Mouse (Mus musculus) limb, embryonic 10.5 days (tissue): ENCODE data around the gene Fam129a. TPM values are rescaled to one million over a fixed set of nuclear protein-coding genes. Genes with fewer than 3 reads are reported as not detected.
A peak's percentile ranks its signal among the peaks of the same experiment; 100 is the strongest.

Source experiments
- DNase-seq: peaks from one replicate; pipeline ENCODE4 v3.0.0-alpha.2; 2017; ENCODE audit warnings: low spot score
- H3K27ac ChIP-seq: fragments of 300-500 bp; sonication (generic); 2 replicates; pipeline ENCODE4 v1.5.1; 2016; ENCODE audit warnings: mild to moderate bottlenecking
- H3K27me3 ChIP-seq: fragments of 300-500 bp; sonication (generic); 2 replicates; pipeline ENCODE4 v1.6.1; 2016; ENCODE audit warnings: low read depth, mild to moderate bottlenecking; ENCODE audit not compliant: poor library complexity, severe bottlenecking
- H3K36me3 ChIP-seq: fragments of 300-500 bp; sonication (generic); 2 replicates; pipeline ENCODE4 v1.6.1; 2016; ENCODE audit warnings: mild to moderate bottlenecking, moderate library complexity
- H3K4me1 ChIP-seq: fragments of 300-500 bp; sonication (generic); 2 replicates; pipeline ENCODE4 v1.6.1; 2016
- H3K4me3 ChIP-seq: fragments of 300-500 bp; sonication (generic); 2 replicates; pipeline ENCODE4 v1.5.1; 2016; ENCODE audit warnings: mild to moderate bottlenecking, moderate library complexity
- H3K9me3 ChIP-seq: fragments of 300-500 bp; sonication (generic); replicated peaks from 2 replicates; pipeline ENCODE4 v1.6.1; 2016; ENCODE audit warnings: mild to moderate bottlenecking
- WGBS: fragments of 180-500 bp; shearing (Covaris S2); methylation state at CpG from one replicate; pipeline ENCODE4 v1.1.7; 2016; 5-methylcytosine and 5-hydroxymethylcytosine counted together
- polyA plus RNA-seq: library from polyadenylated mRNA; unstranded; fragments of >200 nt; fragmentation: Nextera tagmentation; extraction: Ambion mirVana; gene quantifications from 2 replicates; pipeline ENCODE4 v1.2.1, GENCODE M21; 2016

Fam129a gene
- polyA plus RNA-seq, 1 experiment from 2014 or later: 0.90 TPM

DNA sequence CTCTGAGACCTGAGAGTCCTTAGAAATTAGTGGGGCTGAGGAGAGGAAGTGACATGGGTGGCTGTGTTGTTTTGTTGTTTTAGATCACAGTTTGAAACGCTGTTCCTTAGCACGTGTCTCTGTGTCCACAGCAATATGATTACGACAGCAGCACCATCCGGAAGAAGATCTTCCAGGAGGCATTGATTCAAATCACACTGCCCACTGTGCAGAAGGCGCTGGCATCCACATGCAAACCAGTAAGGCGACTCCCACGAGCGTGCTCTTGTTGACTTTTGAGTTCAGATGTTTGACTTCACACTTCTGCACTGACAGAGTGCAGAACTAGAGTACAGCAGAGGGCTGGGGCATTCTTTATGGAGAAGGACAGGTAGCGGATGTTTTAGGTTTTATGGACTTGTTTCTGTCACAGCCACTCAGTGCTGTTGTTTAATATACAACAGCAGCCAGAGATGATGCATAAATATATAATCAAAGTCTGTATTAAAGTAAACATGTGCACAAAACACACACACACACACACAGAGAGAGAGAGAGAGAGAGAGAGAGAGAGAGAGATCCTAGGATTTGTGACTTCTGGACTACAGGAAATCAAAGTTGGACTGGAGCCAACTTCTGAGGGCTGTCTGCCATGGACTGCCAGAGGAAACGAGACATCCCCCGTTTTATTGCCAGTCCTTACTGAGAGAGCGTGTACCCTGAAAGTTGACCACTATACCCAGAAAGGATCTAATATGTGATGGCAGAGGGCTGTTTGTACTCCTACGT, 138.2 kb downstream of the Fam129a start:
- 0 out of 2 replicates have a peak, but pooled peaks cover 8% of the 10 kb centered on the region for H3K27me3 ChIP-seq
- no peak overlapping the region for H3K4me3 ChIP-seq
- H3K27ac ChIP-seq: 0 out of 2 replicates have a peak overlapping the region, but pooled peaks have one; percentile 32
- DNase-seq: no peak
- peaks cover 11% of the 10 kb centered on the region; the same call in 1 of the 2 replicates for H3K4me1 ChIP-seq
- WGBS: 69% methylated on average over 13 of the region's 13 CpGs
- H3K36me3 ChIP-seq: no peaks in the 10 kb centered on the region
- H3K9me3 ChIP-seq: no peaks in the 10 kb centered on the region

GRCm38 (mm10) chr1:151709734-151710022, 138.7 kb downstream of the Fam129a start:
- Histone ChIP-seq H3K27ac (0 out of 2 replicates have a peak overlapping the region, but pooled peaks have one; percentile 32), H3K4me3 (no peak overlapping the region), H3K4me1 (peaks cover 11% of the 10 kb centered on the region; the same call in 1 of the 2 replicates), H3K36me3 (no peaks in the 10 kb centered on the region), H3K9me3 (no peaks in the 10 kb centered on the region), H3K27me3 (0 out of 2 replicates have a peak, but pooled peaks cover 8% of the 10 kb centered on the region)
- 68% methylated on average over 2 of the region's 2 CpGs for WGBS
- DNase-seq: no peak

- DNase-seq: no peak
- Histone ChIP-seq H3K27ac (no peak overlapping the region), H3K4me3 (no peak overlapping the region), H3K36me3 (no peaks in the 10 kb centered on the region), H3K9me3 (no peaks in the 10 kb centered on the region), H3K27me3 (0 out of 2 replicates have a peak, but pooled peaks cover 8% of the 10 kb centered on the region), H3K4me1 (peaks cover 11% of the 10 kb centered on the region; the same call in 1 of the 2 replicates)
- WGBS: 59% methylated on average over 5 of the region's 5 CpGs
Observed at GRCm38 (mm10) chr1:151710424-151711055, 139.6 kb downstream of the Fam129a start.

GRCm38 (mm10) chr1:151711062-151711461, 140.1 kb downstream of the Fam129a start:
- no peak for DNase-seq
- WGBS: 74% methylated on average over 7 of the region's 7 CpGs
- no peaks in the 10 kb centered on the region for H3K9me3 ChIP-seq
- H3K36me3 ChIP-seq: no peaks in the 10 kb centered on the region
- H3K4me1 ChIP-seq: peaks cover 11% of the 10 kb centered on the region; the same call in 1 of the 2 replicates
- no peak overlapping the region for H3K4me3 ChIP-seq
- no peak overlapping the region for H3K27ac ChIP-seq
- 0 out of 2 replicates have a peak, but pooled peaks cover 8% of the 10 kb centered on the region for H3K27me3 ChIP-seq

DNA sequence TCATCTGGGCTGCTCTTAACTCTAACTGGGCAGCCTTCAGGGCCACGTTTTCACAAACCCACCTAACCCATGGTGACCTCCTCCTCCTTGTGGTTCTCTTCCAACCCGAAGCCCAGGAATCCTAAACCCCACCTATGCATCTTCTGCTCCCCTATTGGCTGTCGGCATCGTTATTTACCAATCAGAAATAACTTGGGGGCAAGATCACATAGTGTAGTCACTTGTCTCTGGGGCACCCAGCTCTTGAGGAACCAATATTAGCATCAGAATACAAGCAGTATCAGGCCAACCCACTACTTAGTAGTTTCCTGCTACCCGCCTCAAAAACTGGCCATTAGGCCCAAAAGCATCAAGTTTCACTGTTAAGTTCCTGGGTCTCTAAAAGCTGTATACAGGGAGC, 141.7 kb downstream of the Fam129a start:
- DNase-seq: no peak
- H3K4me1 ChIP-seq: peaks cover 11% of the 10 kb centered on the region; the same call in 1 of the 2 replicates
- H3K4me3 ChIP-seq: no peak overlapping the region
- 45% methylated on average over 5 of the region's 5 CpGs for WGBS
- H3K36me3 ChIP-seq: no peaks in the 10 kb centered on the region
- no peaks in the 10 kb centered on the region for H3K27me3 ChIP-seq
- H3K27ac ChIP-seq: no peak overlapping the region
- H3K9me3 ChIP-seq: no peaks in the 10 kb centered on the region

DNA sequence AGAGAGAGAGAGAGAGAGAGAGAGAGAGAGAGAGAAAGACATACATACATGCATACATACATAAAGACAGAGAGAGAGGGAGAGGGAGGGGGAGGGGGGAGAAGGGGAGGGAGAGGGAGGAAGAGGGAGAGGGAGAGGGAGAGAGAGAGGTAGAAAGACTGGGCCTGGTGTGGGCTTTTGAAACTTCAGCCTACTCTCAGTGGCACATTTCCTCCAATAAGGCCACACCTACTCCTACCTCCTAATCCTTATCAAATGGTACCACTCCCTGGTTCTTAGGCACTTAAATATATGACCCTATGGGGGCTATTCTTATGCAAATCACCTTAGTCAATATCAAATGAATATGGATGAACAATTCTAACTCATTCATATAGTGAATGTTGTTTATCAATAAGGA, 142.6 kb downstream of the Fam129a start:
- peaks cover 11% of the 10 kb centered on the region; the same call in 1 of the 2 replicates for H3K4me1 ChIP-seq
- H3K27ac ChIP-seq: no peak overlapping the region
- no peak overlapping the region for H3K4me3 ChIP-seq
- no peaks in the 10 kb centered on the region for H3K27me3 ChIP-seq
- no peaks in the 10 kb centered on the region for H3K36me3 ChIP-seq
- no peak for DNase-seq
- H3K9me3 ChIP-seq: no peaks in the 10 kb centered on the region

DNA sequence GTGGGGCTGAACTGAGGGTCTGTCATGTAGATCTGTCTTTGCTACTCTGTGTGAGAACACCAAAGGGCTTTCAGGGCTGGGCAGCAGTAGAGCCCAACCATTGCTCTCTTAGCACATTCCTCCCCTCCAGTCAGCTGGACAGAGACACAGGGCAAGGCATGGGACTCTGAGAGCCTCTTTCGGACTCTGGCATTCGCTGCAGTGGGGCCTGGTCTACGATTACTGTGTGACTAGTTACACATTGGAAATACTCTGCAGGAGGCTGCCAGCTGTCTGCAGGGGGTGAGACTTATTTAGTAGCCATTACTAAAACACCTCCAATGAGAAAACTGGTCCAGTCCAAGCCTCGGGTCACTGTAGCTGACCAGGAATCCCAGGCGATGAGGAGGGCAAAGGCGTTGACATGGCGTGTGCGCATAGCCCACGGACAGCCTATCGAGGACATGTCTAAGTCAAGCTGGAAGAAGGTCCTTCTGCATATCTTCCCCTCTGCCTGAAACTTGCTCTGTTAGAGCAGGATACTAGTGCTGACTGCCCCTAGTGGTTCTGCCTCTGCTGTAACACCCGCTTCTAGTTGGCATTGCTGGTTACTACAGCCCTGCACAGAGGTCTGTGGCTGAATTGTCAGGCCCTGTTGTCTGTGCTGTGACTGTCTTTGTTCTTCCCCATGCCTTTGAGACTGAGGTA, 145.2 kb downstream of the Fam129a start:
- Histone ChIP-seq H3K36me3 (no peaks in the 10 kb centered on the region), H3K27ac (no peak overlapping the region), H3K9me3 (no peaks in the 10 kb centered on the region), H3K4me1 (peaks cover 8% of the 10 kb centered on the region), H3K27me3 (no peaks in the 10 kb centered on the region), H3K4me3 (no peak overlapping the region)
- no peak for DNase-seq
- WGBS: 82% methylated on average over 11 of the region's 11 CpGs

DNA sequence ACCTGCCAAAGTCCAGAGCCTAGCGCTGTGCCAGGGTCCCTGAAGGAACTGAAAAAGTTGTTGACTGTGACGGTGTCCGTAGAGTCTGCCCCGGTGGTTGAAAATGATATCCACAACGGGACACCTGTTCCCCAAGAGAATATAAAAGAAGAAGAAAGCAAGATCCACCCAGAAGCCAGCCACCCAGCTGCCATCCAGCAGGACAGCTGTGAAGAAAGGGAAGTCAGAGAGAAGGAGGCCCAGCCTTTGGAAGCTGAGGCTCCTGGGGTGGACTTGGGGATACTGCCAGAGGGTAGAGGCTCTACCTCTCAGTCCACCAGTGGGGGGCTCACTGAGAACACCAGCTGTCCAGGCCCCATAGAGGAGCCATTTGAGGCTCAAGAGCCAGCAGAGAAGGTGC, 146.6 kb downstream of the Fam129a start:
- WGBS: 93% methylated on average over 5 of the region's 5 CpGs
- Histone ChIP-seq H3K36me3 (no peaks in the 10 kb centered on the region), H3K27me3 (no peaks in the 10 kb centered on the region), H3K4me1 (peaks cover 8% of the 10 kb centered on the region), H3K27ac (no peak overlapping the region), H3K9me3 (no peaks in the 10 kb centered on the region), H3K4me3 (no peak overlapping the region)
- no peak for DNase-seq

GRCm38 (mm10) chr1:151718575-151718974, 147.6 kb downstream of the Fam129a start:
- H3K36me3 ChIP-seq: no peaks in the 10 kb centered on the region
- no peaks in the 10 kb centered on the region for H3K27me3 ChIP-seq
- H3K9me3 ChIP-seq: no peaks in the 10 kb centered on the region
- no peak overlapping the region for H3K4me3 ChIP-seq
- peaks cover 8% of the 10 kb centered on the region for H3K4me1 ChIP-seq
- no peak overlapping the region for H3K27ac ChIP-seq
- DNase-seq: no peak
- 88% methylated on average over 8 of the region's 8 CpGs for WGBS

- WGBS: 62% methylated on average over 5 of the region's 5 CpGs
- no peaks in the 10 kb centered on the region for H3K27me3 ChIP-seq
Observed at GRCm38 (mm10) chr1:151719911-151720310, 148.9 kb downstream of the Fam129a start.

DNA sequence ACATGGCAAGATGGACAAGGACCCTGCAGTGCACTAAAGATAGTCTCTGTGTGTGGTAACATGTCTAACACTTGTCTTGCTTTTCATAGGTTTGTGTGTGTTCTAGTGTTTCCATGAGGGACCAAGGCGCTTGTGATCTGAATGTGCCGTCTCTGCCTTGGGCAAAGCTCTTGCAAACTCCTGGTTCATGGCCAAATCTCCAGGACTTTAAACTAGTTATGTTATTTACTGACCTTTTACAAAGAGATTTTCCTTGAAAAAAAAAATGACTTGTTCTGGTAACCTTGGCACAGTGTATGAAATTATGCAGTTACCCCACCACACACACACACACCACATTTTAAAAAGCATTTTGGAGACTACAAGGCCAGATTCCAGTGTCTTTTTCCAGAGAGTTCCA, 149.6 kb downstream of the Fam129a start:
- no peak for DNase-seq
- Histone ChIP-seq H3K4me3 (no peak overlapping the region), H3K27me3 (no peaks in the 10 kb centered on the region), H3K27ac (no peak overlapping the region), H3K9me3 (no peaks in the 10 kb centered on the region), H3K4me1 (peaks cover 12% of the 10 kb centered on the region), H3K36me3 (no peaks in the 10 kb centered on the region)
- 92% methylated on average over 2 of the region's 2 CpGs for WGBS

More at GRCm38 (mm10) chr1:151719911-151720310, 148.9 kb downstream of the Fam129a start:
- H3K27ac ChIP-seq: no peak overlapping the region
- no peaks in the 10 kb centered on the region for H3K36me3 ChIP-seq
- DNase-seq: no peak
- H3K4me1 ChIP-seq: peaks cover 8% of the 10 kb centered on the region
- H3K4me3 ChIP-seq: no peak overlapping the region
- no peaks in the 10 kb centered on the region for H3K9me3 ChIP-seq

GRCm38 (mm10) chr1:151721357-151721983, 150.5 kb downstream of the Fam129a start:
- Histone ChIP-seq H3K27me3 (no peaks in the 10 kb centered on the region), H3K9me3 (no peaks in the 10 kb centered on the region), H3K4me3 (no peak overlapping the region), H3K4me1 (peaks cover 12% of the 10 kb centered on the region), H3K27ac (no peak overlapping the region), H3K36me3 (no peaks in the 10 kb centered on the region)
- 88% methylated on average over 10 of the region's 10 CpGs for WGBS
- no peak for DNase-seq
